Mouse (Mus musculus): ENCODE measurements around the gene Agbl1. TPM values are rescaled to one million over a fixed set of nuclear protein-coding genes. Genes with fewer than 3 reads are reported as not detected.

Agbl1 gene
- polyA plus RNA-seq, 1 experiment from 2014 or later, result not detected

- ChIA-PET CTCF (no interaction called here), POLR2A (no interaction called here)
- in situ Hi-C loops (cut with MboI; ENCODE audit: low pct_unique_long_range_greater_than_20kb), result no loop called here
- H3K27me3 ChIP-seq, result no peaks in the 10 kb centered on the region
- no peak for TF ChIP-seq CTCF (IDR thresholded peaks at IDR 0.05)
- no peak for DNase-seq (ENCODE audit: low read depth, low spot score)
- no peak for ATAC-seq
Observed at GRCm38 (mm10) chr7:76462361-76463001, 232.8 kb downstream of the Agbl1 start.

- POLR2A ChIA-PET, result no interaction called here
- CTCF ChIA-PET, result no interaction called here
- ATAC-seq, result no peak
Observed at GRCm38 (mm10) chr7:76466427-76466826, 236.7 kb downstream of the Agbl1 start.

GRCm38 (mm10) chr7:76474233-76474632 is 244.5 kb downstream of the Agbl1 start:
- ChIA-PET CTCF (no interaction called here), POLR2A (no interaction called here)
- ATAC-seq (no peak), DNase-seq (ENCODE audit: low read depth, low spot score) (no peak)
- no peaks in the 10 kb centered on the region for H3K27me3 ChIP-seq
- TF ChIP-seq CTCF (IDR thresholded peaks at IDR 0.05), result no peak
- in situ Hi-C loops (cut with MboI; ENCODE audit: low pct_unique_long_range_greater_than_20kb), result no loop called here

More at GRCm38 (mm10) chr7:76466427-76466826, 236.7 kb downstream of the Agbl1 start:
- no peaks in the 10 kb centered on the region for H3K27me3 ChIP-seq
- TF ChIP-seq CTCF (IDR thresholded peaks at IDR 0.05), result no peak
- no peak for DNase-seq (ENCODE audit: low read depth, low spot score)
- in situ Hi-C loops (cut with MboI; ENCODE audit: low pct_unique_long_range_greater_than_20kb), result no loop called here

GRCm38 (mm10) chr7:76485546-76485945 is 255.9 kb downstream of the Agbl1 start:
- DNase-seq (ENCODE audit: low read depth, low spot score) (no peak), ATAC-seq (no peak)
- in situ Hi-C loops (cut with MboI; ENCODE audit: low pct_unique_long_range_greater_than_20kb), result no loop called here
- TF ChIP-seq CTCF (IDR thresholded peaks at IDR 0.05), result no peak
- POLR2A ChIA-PET, result no interaction called here
- H3K27me3 ChIP-seq, result no peaks in the 10 kb centered on the region
- CTCF ChIA-PET, result no interaction called here

GRCm38 (mm10) chr7:76487519-76487918 is 257.8 kb downstream of the Agbl1 start:
- ATAC-seq (no peak), DNase-seq (ENCODE audit: low read depth, low spot score) (no peak)
- ChIA-PET POLR2A (no interaction called here), CTCF (no interaction called here)
- TF ChIP-seq CTCF (IDR thresholded peaks at IDR 0.05), result no peak
- H3K27me3 ChIP-seq, result no peaks in the 10 kb centered on the region
- in situ Hi-C loops (cut with MboI; ENCODE audit: low pct_unique_long_range_greater_than_20kb), result no loop called here

GRCm38 (mm10) chr7:76524291-76524690 is 294.6 kb downstream of the Agbl1 start:
- ChIA-PET POLR2A (no interaction called here), CTCF (no interaction called here)
- no peaks in the 10 kb centered on the region for H3K27me3 ChIP-seq
- TF ChIP-seq CTCF (IDR thresholded peaks at IDR 0.05), result no peak
- no peak for ATAC-seq
- DNase-seq (ENCODE audit: low read depth, low spot score), result no peak
- in situ Hi-C loops (cut with MboI; ENCODE audit: low pct_unique_long_range_greater_than_20kb), result no loop called here

GRCm38 (mm10) chr7:76546456-76546855 is 316.8 kb downstream of the Agbl1 start:
- ChIA-PET CTCF (no interaction called here), POLR2A (no interaction called here)
- in situ Hi-C loops (cut with MboI; ENCODE audit: low pct_unique_long_range_greater_than_20kb), result no loop called here
- no peak for TF ChIP-seq CTCF (IDR thresholded peaks at IDR 0.05)
- DNase-seq (ENCODE audit: low read depth, low spot score) (no peak), ATAC-seq (no peak)
- H3K27me3 ChIP-seq, result no peaks in the 10 kb centered on the region

- DNase-seq (ENCODE audit: low read depth, low spot score) (no peak), ATAC-seq (no peak)
- POLR2A ChIA-PET, result no interaction called here
- H3K27me3 ChIP-seq, result no peaks in the 10 kb centered on the region
- TF ChIP-seq CTCF (IDR thresholded peaks at IDR 0.05), result no peak
- CTCF ChIA-PET, result no interaction called here
- in situ Hi-C loops (cut with MboI; ENCODE audit: low pct_unique_long_range_greater_than_20kb), result no loop called here
Observed at GRCm38 (mm10) chr7:76547313-76547712, 317.6 kb downstream of the Agbl1 start.

- CTCF ChIA-PET, result no interaction called here
- DNase-seq (ENCODE audit: low read depth, low spot score), result no peak
- in situ Hi-C loops (cut with MboI; ENCODE audit: low pct_unique_long_range_greater_than_20kb), result no loop called here
- POLR2A ChIA-PET, result no interaction called here
- no peak for TF ChIP-seq CTCF (IDR thresholded peaks at IDR 0.05)
- no peak for ATAC-seq
- no peaks in the 10 kb centered on the region for H3K27me3 ChIP-seq
Observed at GRCm38 (mm10) chr7:76551860-76552259, 322.2 kb downstream of the Agbl1 start.

- CTCF ChIA-PET, result no interaction called here
- ATAC-seq (no peak), DNase-seq (ENCODE audit: low read depth, low spot score) (no peak)
- POLR2A ChIA-PET, result no interaction called here
- no peak for TF ChIP-seq CTCF (IDR thresholded peaks at IDR 0.05)
- in situ Hi-C loops (cut with MboI; ENCODE audit: low pct_unique_long_range_greater_than_20kb), result no loop called here
- H3K27me3 ChIP-seq, result no peaks in the 10 kb centered on the region
Observed at GRCm38 (mm10) chr7:76560564-76561258, 331.0 kb downstream of the Agbl1 start.

- in situ Hi-C loops (cut with MboI; ENCODE audit: low pct_unique_long_range_greater_than_20kb), result no loop called here
- CTCF ChIA-PET, result no interaction called here
Observed at GRCm38 (mm10) chr7:76562506-76562905, 332.8 kb downstream of the Agbl1 start.

More at GRCm38 (mm10) chr7:76562506-76562905, 332.8 kb downstream of the Agbl1 start:
- ATAC-seq (no peak), DNase-seq (ENCODE audit: low read depth, low spot score) (no peak)
- POLR2A ChIA-PET, result no interaction called here
- no peaks in the 10 kb centered on the region for H3K27me3 ChIP-seq
- TF ChIP-seq CTCF (IDR thresholded peaks at IDR 0.05), result no peak

All from Patski (cell line).